In the genomic region with DNA sequence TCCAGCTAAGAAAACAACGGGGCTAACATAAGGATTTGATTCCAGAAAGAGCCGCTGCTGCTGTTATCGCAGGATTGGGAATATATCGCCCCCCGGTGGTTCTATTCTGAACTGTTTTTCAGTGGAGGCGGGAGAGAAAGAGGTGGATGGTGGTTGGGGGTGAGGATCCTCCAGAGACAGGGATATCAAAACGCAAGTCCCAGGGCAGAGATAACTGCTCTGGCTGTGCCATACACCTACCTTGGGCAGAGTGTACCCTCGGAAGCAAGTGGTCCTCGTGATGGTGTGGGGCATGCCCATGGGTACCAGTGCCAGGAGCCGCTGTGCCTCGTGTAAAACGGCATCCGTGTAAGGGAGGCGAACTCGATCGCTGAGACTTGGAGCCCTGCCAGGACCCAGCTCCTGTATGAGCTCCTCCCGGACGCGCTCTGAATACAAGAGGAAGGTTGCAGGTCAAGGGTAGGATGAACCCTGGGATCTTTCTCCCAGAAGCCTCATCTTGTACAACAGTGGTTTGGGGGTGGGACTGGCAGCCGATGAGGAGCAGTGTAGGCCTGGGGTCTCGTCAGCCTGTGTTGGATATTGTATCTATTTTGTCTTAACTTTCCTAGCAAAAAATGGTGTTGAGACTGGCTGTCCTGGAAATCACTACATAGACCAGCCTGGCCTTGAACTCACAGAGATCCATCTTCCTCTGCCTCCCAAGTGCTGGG, we compare ENCODE assay signal across 9 mouse cellular contexts. TPM values are rescaled to one million over a fixed set of nuclear protein-coding genes. Genes with fewer than 3 reads are reported as not detected.
DNase-seq lines count a peak whose midpoint lies in the region; ATAC-seq and TF ChIP-seq lines count a peak whose summit lies in the region.
"Had no signal": no experiment of that assay in that cellular context is flagged by ENCODE, and none has a peak within 500 bp of the region (broad histone marks: within the 10 kb centered on the region; RNA-seq: fewer than 3 reads in every experiment).

No protein-coding gene starts in this region.

- H3K27me3 ChIP-seq in E14TG2a.4 (ENCODE audit: insufficient read depth, low read length): 0 out of 2 replicates have a peak, but pooled peaks cover 4% of the 10 kb centered on the region
- no peaks in the 10 kb centered on the region for H3K27me3 ChIP-seq in forebrain, embryonic 12.5 days
- no peaks in the 10 kb centered on the region for H3K27me3 ChIP-seq in liver, embryonic 14.5 days (ENCODE audit: control insufficient read depth, insufficient read depth, low read length)
- no peaks in the 10 kb centered on the region for H3K27me3 ChIP-seq in neural tube, embryonic 12.5 days (replicated peaks)
- H3K27me3 ChIP-seq: liver, embryonic 13.5 days had no signal

- peak overlapping the region; percentile 34; the same call in 1 of the 2 replicates for H3K9ac ChIP-seq in forebrain, embryonic 12.5 days
- H3K9ac ChIP-seq in liver, embryonic 14.5 days (replicated peaks): no peak overlapping the region
- H3K9ac ChIP-seq in neural tube, embryonic 12.5 days: 0 out of 2 replicates have a peak overlapping the region, but pooled peaks have one; percentile 27
- H3K9ac ChIP-seq: liver, embryonic 13.5 days had no signal

- peak overlapping the region; percentile 56 for H3K4me3 ChIP-seq in E14TG2a.4 (replicated peaks; ENCODE audit: low read length)
- H3K4me3 ChIP-seq in forebrain, embryonic 12.5 days (replicated peaks): peak overlapping the region; percentile 16; the same call in 1 of the 2 replicates
- no peak overlapping the region for H3K4me3 ChIP-seq in liver, embryonic 14.5 days (ENCODE audit: insufficient read depth in 1 of 2, low read depth in 2 of 2, low read length in 2 of 2)
- H3K4me3 ChIP-seq in neural tube, embryonic 12.5 days: no peak overlapping the region
- H3K4me3 ChIP-seq: liver, embryonic 13.5 days had no signal

- TF ChIP-seq EP300 in liver, embryonic 14.5 days (IDR thresholded peaks at IDR 0.05; ENCODE audit: low read depth): no peak

- peak; percentile 85 for TF ChIP-seq CTCF in E14TG2a.4 (conservative IDR thresholded peaks at IDR 0.05; ENCODE audit: low read length)
- TF ChIP-seq CTCF in liver, embryonic 14.5 days (IDR thresholded peaks at IDR 0.05; ENCODE audit: low read depth): peak; percentile 64

- ATAC-seq in forebrain, embryonic 12.5 days (ENCODE audit: low FRiP score): peak; percentile 71
- no peak for ATAC-seq in liver, embryonic 14.5 days (ENCODE audit: insufficient read depth)
- peak; percentile 56 for ATAC-seq in neural tube, embryonic 12.5 days (ENCODE audit: low FRiP score, low read depth)

- peak overlapping the region; percentile 48 for H3K4me2 ChIP-seq in forebrain, embryonic 12.5 days
- no peak overlapping the region for H3K4me2 ChIP-seq in liver, embryonic 14.5 days (ENCODE audit: low read depth)
- H3K4me2 ChIP-seq in neural tube, embryonic 12.5 days (replicated peaks): peak overlapping the region; percentile 46
- H3K4me2 ChIP-seq: liver, embryonic 13.5 days had no signal

- peaks cover 34% of the 10 kb centered on the region for H3K36me3 ChIP-seq in E14TG2a.4 (ENCODE audit: insufficient read depth, low read length)
- H3K36me3 ChIP-seq in forebrain, embryonic 12.5 days (replicated peaks): no peaks in the 10 kb centered on the region
- H3K36me3 ChIP-seq in liver, embryonic 14.5 days (replicated peaks; ENCODE audit: control insufficient read depth, insufficient read depth, low read depth): no peaks in the 10 kb centered on the region
- no peaks in the 10 kb centered on the region for H3K36me3 ChIP-seq in neural tube, embryonic 12.5 days
- H3K36me3 ChIP-seq: liver, embryonic 13.5 days had no signal

- H3K27ac ChIP-seq in forebrain, embryonic 12.5 days: no peak overlapping the region
- no peak overlapping the region for H3K27ac ChIP-seq in liver, embryonic 14.5 days
- H3K27ac ChIP-seq in neural tube, embryonic 12.5 days: no peak overlapping the region
- H3K27ac ChIP-seq: liver, embryonic 13.5 days had no signal

- peaks cover 36% of the 10 kb centered on the region for H3K4me1 ChIP-seq in E14TG2a.4 (replicated peaks; ENCODE audit: low read depth, low read length)
- H3K4me1 ChIP-seq in forebrain, embryonic 12.5 days: peaks cover 9% of the 10 kb centered on the region; the same call in 1 of the 2 replicates
- peaks cover 0 to 5% of the 10 kb centered on the region in 2 experiments; a peak in 1 of 4 replicates for H3K4me1 ChIP-seq in liver, embryonic 14.5 days (replicated peaks; ENCODE audit: control insufficient read depth in 2 of 2, insufficient read depth in 2 of 2, low read length in 1 of 2)
- H3K4me1 ChIP-seq in neural tube, embryonic 12.5 days: peaks cover 9% of the 10 kb centered on the region; the same call in 1 of the 2 replicates

- peak; percentile 76 for DNase-seq in brain, adult 2 months (ENCODE audit: low read depth, low spot score)
- peak; percentile 89 to 93 for DNase-seq in heart, postnatal 10 days
- peak; percentile 75 to 80 for DNase-seq in kidney, postnatal 36 days
- DNase-seq in liver, embryonic 14.5 days (ENCODE audit: low read depth in 3 of 3, low spot score in 3 of 3): no peak
- peak; percentile 88 for DNase-seq in testis, postnatal 10 days (ENCODE audit: low spot score)
- DNase-seq: liver, embryonic 13.5 days had no signal

- WGBS in forebrain, embryonic 12.5 days: 23% methylated on average over 21 of the region's 21 CpGs
- 29% methylated on average over 21 of the region's 21 CpGs for WGBS in liver, embryonic 14.5 days (ENCODE audit: insufficient replicate concordance)
- WGBS in neural tube, embryonic 12.5 days: 23% methylated on average over 21 of the region's 21 CpGs

- H3K9me3 ChIP-seq in E14TG2a.4 (ENCODE audit: low read length): no peaks in the 10 kb centered on the region
- no peaks in the 10 kb centered on the region for H3K9me3 ChIP-seq in forebrain, embryonic 12.5 days
- no peaks in the 10 kb centered on the region for H3K9me3 ChIP-seq in liver, embryonic 14.5 days (ENCODE audit: control insufficient read depth, low read length)
- H3K9me3 ChIP-seq in neural tube, embryonic 12.5 days: no peaks in the 10 kb centered on the region
- H3K9me3 ChIP-seq: liver, embryonic 13.5 days had no signal

- intact Hi-C loops in heart, postnatal 10 days (cut with DNase I): loop anchor here (1.0 kb wide), 1 partner anchor 49 kb away; no protein-coding TSS in a partner anchor

RNA-seq across cellular contexts. Expression of a gene that starts 10.9 kb away (rescaled TPM):
- polyA plus RNA-seq in forebrain, embryonic 12.5 days (2016; fragmentation: Nextera tagmentation; extraction: Ambion mirVana): 0.51 and 0.55 TPM in 2 replicates
- total RNA-seq in heart, postnatal 10 days (2021): 1 to 10 TPM; 6.1 to 7.0 TPM
- polyA plus RNA-seq in liver, embryonic 14.5 days (2012; rRNA removed): 0.22 and 0.49 TPM in 2 replicates
- polyA plus RNA-seq in liver, embryonic 14.5 days (2014; fragmentation: Nextera tagmentation; extraction: Ambion mirVana): 0.25 and 0.52 TPM in 2 replicates
- 2.9 and 4.0 TPM in 2 replicates for polyA plus RNA-seq in neural tube, embryonic 12.5 days (2016; fragmentation: Nextera tagmentation; extraction: Ambion mirVana)

RNA-seq across cellular contexts. Expression of a gene that starts 17.3 kb away (rescaled TPM):
- 31.0 and 33.6 TPM in 2 replicates for polyA plus RNA-seq in forebrain, embryonic 12.5 days (2016; fragmentation: Nextera tagmentation; extraction: Ambion mirVana)
- total RNA-seq in heart, postnatal 10 days (2021): 100 to 1,000 TPM; 113 to 139 TPM
- 5.3 and 5.8 TPM in 2 replicates for polyA plus RNA-seq in liver, embryonic 14.5 days (2012; rRNA removed)
- polyA plus RNA-seq in liver, embryonic 14.5 days (2014; fragmentation: Nextera tagmentation; extraction: Ambion mirVana): 11.8 and 12.7 TPM in 2 replicates
- polyA plus RNA-seq in neural tube, embryonic 12.5 days (2016; fragmentation: Nextera tagmentation; extraction: Ambion mirVana): 33.0 and 35.7 TPM in 2 replicates

RNA-seq across cellular contexts. Expression of a gene that starts 51.2 kb away (rescaled TPM):
- 78.4 and 86.0 TPM in 2 replicates for polyA plus RNA-seq in forebrain, embryonic 12.5 days (2016; fragmentation: Nextera tagmentation; extraction: Ambion mirVana)
- 100 to 1,000 TPM; 117 to 119 TPM for total RNA-seq in heart, postnatal 10 days (2021)
- polyA plus RNA-seq in liver, embryonic 14.5 days (2012; rRNA removed): 22.8 and 26.5 TPM in 2 replicates
- polyA plus RNA-seq in liver, embryonic 14.5 days (2014; fragmentation: Nextera tagmentation; extraction: Ambion mirVana): 36.5 and 39.1 TPM in 2 replicates
- 64.7 and 67.0 TPM in 2 replicates for polyA plus RNA-seq in neural tube, embryonic 12.5 days (2016; fragmentation: Nextera tagmentation; extraction: Ambion mirVana)

Comparison
In these comparisons a context has a peak if more than half of its experiments do, and no peak if none do; other contexts are left out.
1. H3K4me3 ChIP-seq: peak in E14TG2a.4 (single experiment) and forebrain, embryonic 12.5 days (single experiment); none in liver, embryonic 14.5 days (0 of 2) and neural tube, embryonic 12.5 days (single experiment).
2. DNase-seq: peak in brain, adult 2 months (single experiment), heart, postnatal 10 days (2 of 2), kidney, postnatal 36 days (2 of 2) and testis, postnatal 10 days (single experiment); none in liver, embryonic 14.5 days (0 of 3).